Mouse (Mus musculus): ENCODE data around the gene Cat. TPM values are rescaled to one million over a fixed set of nuclear protein-coding genes. Genes with fewer than 3 reads are reported as not detected.

The Cat gene
- polyA plus RNA-seq, 1 experiment from 2014 or later, result 101 TPM

DNA sequence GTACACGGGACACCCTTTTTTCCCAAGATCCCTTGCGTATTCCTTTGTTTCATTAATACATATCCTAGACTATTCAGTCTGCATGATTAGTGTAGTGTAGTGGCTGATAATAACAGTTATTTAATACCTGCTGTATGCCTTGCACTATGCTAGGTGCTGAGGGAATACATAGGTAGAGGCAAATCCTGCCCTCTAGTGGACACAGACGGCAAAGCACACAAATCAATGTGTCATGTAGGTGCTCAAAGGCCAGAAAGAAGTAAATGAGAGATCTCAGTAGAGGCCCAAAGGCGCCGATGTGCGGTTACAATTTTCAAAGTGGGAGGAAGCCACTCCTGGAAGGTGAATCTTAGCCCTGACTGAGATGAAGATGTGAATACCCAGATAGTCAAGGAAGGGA lies 39.2 kb downstream of the Cat start:
- Histone ChIP-seq H3K36me3 (ENCODE audit: control insufficient read depth, insufficient read depth, low read length) (no peaks in the 10 kb centered on the region), H3K4me1 (ENCODE audit: control insufficient read depth, insufficient read depth, low read length) (0 out of 2 replicates have a peak, but pooled peaks cover 2% of the 10 kb centered on the region), H3K27me3 (ENCODE audit: control insufficient read depth, insufficient read depth, low read length) (peaks cover 3% of the 10 kb centered on the region; the same call in 1 of the 2 replicates), H3K4me2 (no peak overlapping the region), H3K9me3 (replicated peaks; ENCODE audit: control insufficient read depth, low read length) (no peaks in the 10 kb centered on the region), H3K27ac (ENCODE audit: low read depth, low read length) (no peak overlapping the region), H3K4me3 (ENCODE audit: low read depth, low read length) (no peak overlapping the region), H3K9ac (ENCODE audit: low read depth, low read length) (no peak overlapping the region)
- WGBS (ENCODE audit: insufficient replicate concordance), result 48% methylated on average over 6 of the region's 6 CpGs
- 0 out of 2 replicates have a peak, but pooled peaks have one; percentile 28 for ATAC-seq (replicated peaks; ENCODE audit: insufficient number of reproducible peaks, low FRiP score, low TSS enrichment)

DNA sequence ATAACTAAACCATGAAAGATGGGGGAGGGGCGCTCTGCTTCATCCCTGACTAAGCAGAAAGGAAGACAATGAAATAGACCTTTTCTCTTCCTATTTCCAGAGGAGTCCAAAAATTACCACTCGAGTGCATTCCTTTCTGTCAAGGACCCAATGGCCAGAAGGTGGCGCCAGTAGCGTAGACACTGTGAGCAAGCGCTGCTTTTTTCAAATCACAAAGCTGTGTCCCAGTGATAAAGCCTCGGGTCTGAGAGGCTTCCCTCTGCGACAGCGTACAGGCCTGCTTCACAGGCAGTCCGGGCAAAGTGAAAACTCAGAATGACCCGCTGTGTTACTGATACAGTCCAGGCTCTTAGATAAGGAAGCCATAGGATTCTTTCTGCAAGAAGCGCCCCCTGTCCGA lies 45.2 kb downstream of the Cat start:
- Histone ChIP-seq H3K36me3 (ENCODE audit: control insufficient read depth, insufficient read depth, low read length) (no peaks in the 10 kb centered on the region), H3K9me3 (replicated peaks; ENCODE audit: control insufficient read depth, low read length) (no peaks in the 10 kb centered on the region), H3K9ac (ENCODE audit: low read depth, low read length) (no peak overlapping the region), H3K27ac (ENCODE audit: low read depth, low read length) (peak overlapping the region; percentile 29; the same call in 1 of the 2 replicates), H3K4me3 (ENCODE audit: low read depth, low read length) (no peak overlapping the region), H3K4me2 (peak overlapping the region; percentile 33), H3K4me1 (ENCODE audit: control insufficient read depth, insufficient read depth, low read length) (peaks cover 6% of the 10 kb centered on the region), H3K27me3 (ENCODE audit: control insufficient read depth, insufficient read depth, low read length) (no peaks in the 10 kb centered on the region)
- peak; percentile 67; the same call in 1 of the 2 replicates for ATAC-seq (replicated peaks; ENCODE audit: insufficient number of reproducible peaks, low FRiP score, low TSS enrichment)
- WGBS (ENCODE audit: insufficient replicate concordance), result under 1% methylated on average over 12 of the region's 12 CpGs

DNA sequence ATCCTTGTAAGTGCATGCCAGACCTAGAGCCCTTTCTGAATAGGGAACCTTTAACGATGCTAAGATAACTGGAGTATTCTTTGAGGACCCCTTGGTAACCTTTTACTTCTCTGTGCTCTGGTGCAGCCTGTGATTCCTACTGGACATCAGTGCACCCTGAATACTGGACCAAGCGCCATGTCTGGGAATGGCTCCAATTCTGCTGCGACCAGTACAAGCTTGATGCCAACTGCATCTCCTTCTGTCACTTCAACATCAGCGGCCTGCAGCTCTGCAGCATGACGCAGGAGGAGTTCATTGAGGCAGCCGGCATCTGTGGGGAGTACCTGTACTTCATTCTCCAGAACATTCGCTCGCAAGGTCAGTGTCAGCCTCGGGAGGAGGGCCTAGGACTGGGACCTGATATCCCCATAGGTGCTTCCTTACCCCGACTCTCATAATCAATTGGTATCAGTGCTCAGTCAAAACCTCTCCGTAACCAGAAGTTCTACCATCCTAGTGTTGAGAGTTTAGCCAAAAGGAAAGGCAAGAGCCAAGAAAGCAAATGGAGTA lies 45.8 kb downstream of the Cat start:
- Histone ChIP-seq H3K4me3 (ENCODE audit: low read depth, low read length) (no peak overlapping the region), H3K4me2 (no peak overlapping the region; the same call in 1 of the 2 replicates), H3K36me3 (ENCODE audit: control insufficient read depth, insufficient read depth, low read length) (no peaks in the 10 kb centered on the region), H3K9ac (ENCODE audit: low read depth, low read length) (no peak overlapping the region), H3K4me1 (ENCODE audit: control insufficient read depth, insufficient read depth, low read length) (peaks cover 6% of the 10 kb centered on the region), H3K27ac (ENCODE audit: low read depth, low read length) (no peak overlapping the region), H3K9me3 (replicated peaks; ENCODE audit: control insufficient read depth, low read length) (no peaks in the 10 kb centered on the region), H3K27me3 (ENCODE audit: control insufficient read depth, insufficient read depth, low read length) (no peaks in the 10 kb centered on the region)
- no peak for ATAC-seq (replicated peaks; ENCODE audit: insufficient number of reproducible peaks, low FRiP score, low TSS enrichment)
- 83% methylated on average over 11 of the region's 11 CpGs for WGBS (ENCODE audit: insufficient replicate concordance)

DNA sequence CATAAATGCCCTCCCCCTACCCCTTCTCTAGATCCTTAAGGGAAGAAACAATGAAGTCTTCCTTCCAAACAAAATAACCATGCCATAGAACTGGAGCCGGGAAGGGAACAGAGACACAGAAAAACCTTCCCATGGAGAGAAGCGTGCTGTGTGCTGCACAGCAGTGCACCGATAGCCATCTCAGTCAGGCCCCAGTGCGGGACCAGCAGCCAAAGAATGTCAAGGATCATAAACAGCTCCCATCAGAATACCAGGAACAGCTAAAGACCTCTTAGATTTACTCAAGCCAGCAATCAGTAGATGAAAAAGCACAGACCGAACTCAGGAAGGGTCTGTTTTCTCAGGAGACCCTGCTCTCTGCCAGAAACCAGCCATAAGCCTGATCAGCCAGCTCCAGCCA lies 48.4 kb downstream of the Cat start:
- ATAC-seq (replicated peaks; ENCODE audit: insufficient number of reproducible peaks, low FRiP score, low TSS enrichment), result no peak
- H3K27ac ChIP-seq (ENCODE audit: low read depth, low read length), result peak overlapping the region; percentile 36
- H3K27me3 ChIP-seq (ENCODE audit: control insufficient read depth, insufficient read depth, low read length), result no peaks in the 10 kb centered on the region
- no peaks in the 10 kb centered on the region for H3K9me3 ChIP-seq (replicated peaks; ENCODE audit: control insufficient read depth, low read length)
- no peak overlapping the region for H3K4me2 ChIP-seq
- WGBS (ENCODE audit: insufficient replicate concordance), result 37% methylated on average over 5 of the region's 5 CpGs
- no peak overlapping the region for H3K9ac ChIP-seq (ENCODE audit: low read depth, low read length)
- no peak overlapping the region for H3K4me3 ChIP-seq (ENCODE audit: low read depth, low read length)
- no peaks in the 10 kb centered on the region for H3K36me3 ChIP-seq (ENCODE audit: control insufficient read depth, insufficient read depth, low read length)
- peaks cover 15% of the 10 kb centered on the region for H3K4me1 ChIP-seq (ENCODE audit: control insufficient read depth, insufficient read depth, low read length)

DNA sequence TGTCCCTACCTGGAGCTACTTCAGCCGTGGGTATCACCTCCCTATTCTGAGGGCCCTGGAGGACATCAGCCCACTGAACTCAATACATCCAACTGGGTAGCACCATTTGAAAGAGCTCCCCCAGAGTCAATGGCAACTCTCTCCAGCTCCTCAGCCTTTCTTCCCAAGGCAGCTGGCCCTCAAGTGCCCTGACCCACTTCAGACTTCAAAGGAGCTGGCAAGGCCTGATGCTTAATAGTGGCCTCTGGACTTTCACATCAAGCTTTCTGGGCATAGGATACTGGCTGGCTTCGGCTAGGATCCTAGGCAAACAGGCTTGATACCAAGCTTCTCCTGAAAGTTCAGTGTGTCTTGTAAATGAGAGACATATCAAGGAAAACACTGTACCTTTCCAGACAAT lies 49.9 kb downstream of the Cat start:
- Histone ChIP-seq H3K27me3 (ENCODE audit: control insufficient read depth, insufficient read depth, low read length) (no peaks in the 10 kb centered on the region), H3K27ac (ENCODE audit: low read depth, low read length) (no peak overlapping the region), H3K36me3 (ENCODE audit: control insufficient read depth, insufficient read depth, low read length) (no peaks in the 10 kb centered on the region), H3K9me3 (replicated peaks; ENCODE audit: control insufficient read depth, low read length) (no peaks in the 10 kb centered on the region), H3K9ac (ENCODE audit: low read depth, low read length) (no peak overlapping the region), H3K4me3 (ENCODE audit: low read depth, low read length) (no peak overlapping the region), H3K4me1 (ENCODE audit: control insufficient read depth, insufficient read depth, low read length) (peaks cover 15% of the 10 kb centered on the region), H3K4me2 (no peak overlapping the region)
- no peak for ATAC-seq (replicated peaks; ENCODE audit: insufficient number of reproducible peaks, low FRiP score, low TSS enrichment)
- 65% methylated on average over 2 of the region's 2 CpGs for WGBS (ENCODE audit: insufficient replicate concordance)

DNA sequence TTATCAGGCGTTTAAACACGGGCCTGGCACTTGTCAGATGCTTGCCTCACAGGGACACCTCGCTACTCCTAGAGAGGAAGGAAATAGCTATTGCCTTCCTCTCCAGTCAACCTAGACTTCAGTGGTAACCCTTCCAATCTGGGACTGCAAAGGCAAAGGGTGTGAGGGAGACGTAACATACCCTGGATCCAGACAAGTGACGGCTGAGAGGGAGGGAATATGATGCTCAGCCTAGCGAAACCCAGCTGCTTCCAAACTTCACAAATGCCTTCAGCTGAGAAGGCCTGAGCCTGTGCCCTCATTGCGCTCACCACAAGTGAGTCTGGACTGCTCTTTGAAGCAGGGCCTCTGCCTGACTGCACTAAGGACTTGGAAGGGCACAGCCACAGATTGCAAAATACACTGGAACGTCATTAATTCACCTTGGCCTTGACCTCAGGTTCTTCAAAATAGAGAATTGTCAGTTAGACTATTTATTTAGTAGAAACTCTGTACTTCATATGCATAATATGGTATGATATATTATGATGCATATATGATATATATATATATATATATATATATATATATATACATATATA lies 52.2 kb downstream of the Cat start:
- no peak overlapping the region for H3K4me3 ChIP-seq (ENCODE audit: low read depth, low read length)
- H3K27me3 ChIP-seq (ENCODE audit: control insufficient read depth, insufficient read depth, low read length), result no peaks in the 10 kb centered on the region
- no peaks in the 10 kb centered on the region for H3K36me3 ChIP-seq (ENCODE audit: control insufficient read depth, insufficient read depth, low read length)
- WGBS (ENCODE audit: insufficient replicate concordance), result 29% methylated on average over 8 of the region's 8 CpGs
- H3K4me2 ChIP-seq, result no peak overlapping the region
- H3K27ac ChIP-seq (ENCODE audit: low read depth, low read length), result 0 out of 2 replicates have a peak overlapping the region, but pooled peaks have one; percentile 5
- H3K9me3 ChIP-seq (replicated peaks; ENCODE audit: control insufficient read depth, low read length), result no peaks in the 10 kb centered on the region
- H3K4me1 ChIP-seq (ENCODE audit: control insufficient read depth, insufficient read depth, low read length), result peaks cover 9% of the 10 kb centered on the region; the same call in 1 of the 2 replicates
- no peak overlapping the region for H3K9ac ChIP-seq (ENCODE audit: low read depth, low read length)
- 0 out of 2 replicates have a peak, but pooled peaks have one; percentile 23 for ATAC-seq (replicated peaks; ENCODE audit: insufficient number of reproducible peaks, low FRiP score, low TSS enrichment)

DNA sequence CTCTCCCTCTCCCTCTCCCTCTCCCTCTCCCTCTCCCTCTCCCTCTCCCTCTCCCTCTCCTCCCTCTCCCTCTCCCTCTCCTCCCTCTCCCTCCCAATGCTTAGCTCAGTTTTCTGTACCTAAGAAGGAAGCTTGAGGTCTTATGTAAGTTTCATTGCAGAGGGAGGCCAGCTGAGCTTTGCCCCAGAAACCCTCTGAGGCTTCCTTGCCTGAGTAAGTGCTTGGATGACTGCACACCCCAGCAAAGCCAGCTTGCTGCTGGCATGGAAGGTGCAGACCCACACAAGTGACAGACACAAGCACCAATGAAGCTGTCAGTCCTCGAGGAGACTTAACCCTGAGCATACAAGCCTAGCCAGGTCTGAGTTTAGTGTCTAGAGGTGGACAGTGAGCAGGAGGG lies 54.2 kb downstream of the Cat start:
- no peak overlapping the region for H3K27ac ChIP-seq (ENCODE audit: low read depth, low read length)
- no peak for ATAC-seq (replicated peaks; ENCODE audit: insufficient number of reproducible peaks, low FRiP score, low TSS enrichment)
- no peaks in the 10 kb centered on the region for H3K36me3 ChIP-seq (ENCODE audit: control insufficient read depth, insufficient read depth, low read length)
- no peak overlapping the region for H3K4me2 ChIP-seq
- peaks cover 9% of the 10 kb centered on the region; the same call in 1 of the 2 replicates for H3K4me1 ChIP-seq (ENCODE audit: control insufficient read depth, insufficient read depth, low read length)
- no peak overlapping the region for H3K9ac ChIP-seq (ENCODE audit: low read depth, low read length)
- 25% methylated on average over 1 of the region's 1 CpGs for WGBS (ENCODE audit: insufficient replicate concordance)
- no peaks in the 10 kb centered on the region for H3K9me3 ChIP-seq (replicated peaks; ENCODE audit: control insufficient read depth, low read length)
- no peaks in the 10 kb centered on the region for H3K27me3 ChIP-seq (ENCODE audit: control insufficient read depth, insufficient read depth, low read length)
- H3K4me3 ChIP-seq (ENCODE audit: low read depth, low read length), result no peak overlapping the region

DNA sequence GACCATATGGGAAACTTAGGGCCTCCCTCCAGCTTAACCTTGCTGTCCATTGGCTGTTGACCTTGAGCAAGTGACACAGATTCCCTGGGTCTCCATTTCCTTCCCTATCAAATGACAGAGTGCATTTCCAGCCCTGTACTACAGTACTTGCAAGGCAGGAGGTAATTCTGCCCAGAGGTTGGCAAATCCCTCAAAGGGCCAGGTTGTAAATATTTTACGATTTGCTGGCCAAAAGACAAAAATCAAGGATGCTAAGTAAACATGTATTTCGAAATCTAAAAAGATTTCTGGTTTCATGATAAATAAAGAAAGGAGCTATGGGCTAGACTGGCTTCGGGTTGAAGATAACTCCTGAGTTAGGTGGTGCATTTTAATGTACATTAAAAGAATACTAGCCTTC lies 56.6 kb downstream of the Cat start:
- H3K27ac ChIP-seq (ENCODE audit: low read depth, low read length), result no peak overlapping the region
- 83% methylated on average over 3 of the region's 3 CpGs for WGBS (ENCODE audit: insufficient replicate concordance)
- H3K9me3 ChIP-seq (replicated peaks; ENCODE audit: control insufficient read depth, low read length), result no peaks in the 10 kb centered on the region
- no peak overlapping the region for H3K4me3 ChIP-seq (ENCODE audit: low read depth, low read length)
- H3K4me2 ChIP-seq, result no peak overlapping the region
- H3K9ac ChIP-seq (ENCODE audit: low read depth, low read length), result no peak overlapping the region
- H3K27me3 ChIP-seq (ENCODE audit: control insufficient read depth, insufficient read depth, low read length), result no peaks in the 10 kb centered on the region
- no peaks in the 10 kb centered on the region for H3K36me3 ChIP-seq (ENCODE audit: control insufficient read depth, insufficient read depth, low read length)
- no peak for ATAC-seq (replicated peaks; ENCODE audit: insufficient number of reproducible peaks, low FRiP score, low TSS enrichment)
- peaks cover 9% of the 10 kb centered on the region; the same call in 1 of the 2 replicates for H3K4me1 ChIP-seq (ENCODE audit: control insufficient read depth, insufficient read depth, low read length)
